Mouse (Mus musculus): ENCODE data around the gene Onecut1. TPM values are rescaled to one million over a fixed set of nuclear protein-coding genes. Genes with fewer than 3 reads are reported as not detected.

The Onecut1 gene
- polyA plus RNA-seq, 1 experiment = 0.06 TPM

- no peak overlapping the region for H3K27ac ChIP-seq (ENCODE audit: insufficient read depth, low read length)
- H3K4me1 ChIP-seq (ENCODE audit: control insufficient read depth, insufficient read depth, low read length) = no peaks in the 10 kb centered on the region
- H3K4me3 ChIP-seq (ENCODE audit: insufficient read depth, low read length) = no peak overlapping the region
These were observed 6.7 kb downstream of the Onecut1 start for GRCm38 (mm10) chr9:74868336-74868950.

GRCm38 (mm10) chr9:74870960-74871688, 9.4 kb downstream of the Onecut1 start:
- Histone ChIP-seq H3K4me1 (ENCODE audit: control insufficient read depth, insufficient read depth, low read length) (no peaks in the 10 kb centered on the region), H3K4me3 (ENCODE audit: insufficient read depth, low read length) (no peak overlapping the region), H3K27ac (ENCODE audit: insufficient read depth, low read length) (no peak overlapping the region)
- TF ChIP-seq POLR2A (IDR thresholded peaks at IDR 0.05; ENCODE audit: extremely low read depth, insufficient read depth, low read length) = no peak
- TF ChIP-seq CTCF (IDR thresholded peaks at IDR 0.05; ENCODE audit: extremely low read depth, insufficient read depth, low read length) = peak; percentile 88

More at GRCm38 (mm10) chr9:74868336-74868950, 6.7 kb downstream of the Onecut1 start:
- no peak for TF ChIP-seq CTCF (IDR thresholded peaks at IDR 0.05; ENCODE audit: extremely low read depth, insufficient read depth, low read length)
- no peak for TF ChIP-seq POLR2A (IDR thresholded peaks at IDR 0.05; ENCODE audit: extremely low read depth, insufficient read depth, low read length)

GRCm38 (mm10) chr9:74876328-74876727, 14.6 kb downstream of the Onecut1 start:
- H3K4me1 ChIP-seq (ENCODE audit: control insufficient read depth, insufficient read depth, low read length) = no peaks in the 10 kb centered on the region
- TF ChIP-seq CTCF (IDR thresholded peaks at IDR 0.05; ENCODE audit: extremely low read depth, insufficient read depth, low read length) = no peak
- no peak for TF ChIP-seq POLR2A (IDR thresholded peaks at IDR 0.05; ENCODE audit: extremely low read depth, insufficient read depth, low read length)
- no peak overlapping the region for H3K4me3 ChIP-seq (ENCODE audit: insufficient read depth, low read length)
- no peak overlapping the region for H3K27ac ChIP-seq (ENCODE audit: insufficient read depth, low read length)

GRCm38 (mm10) chr9:74877709-74878108, 16.0 kb downstream of the Onecut1 start:
- Histone ChIP-seq H3K4me1 (ENCODE audit: control insufficient read depth, insufficient read depth, low read length) (no peaks in the 10 kb centered on the region), H3K27ac (ENCODE audit: insufficient read depth, low read length) (no peak overlapping the region), H3K4me3 (ENCODE audit: insufficient read depth, low read length) (no peak overlapping the region)
- TF ChIP-seq POLR2A (IDR thresholded peaks at IDR 0.05; ENCODE audit: extremely low read depth, insufficient read depth, low read length) = no peak
- no peak for TF ChIP-seq CTCF (IDR thresholded peaks at IDR 0.05; ENCODE audit: extremely low read depth, insufficient read depth, low read length)

GRCm38 (mm10) chr9:74887866-74888265, 26.1 kb downstream of the Onecut1 start:
- H3K4me1 ChIP-seq (ENCODE audit: control insufficient read depth, insufficient read depth, low read length) = no peaks in the 10 kb centered on the region
- H3K4me3 ChIP-seq (ENCODE audit: insufficient read depth, low read length) = no peak overlapping the region
- no peak overlapping the region for H3K27ac ChIP-seq (ENCODE audit: insufficient read depth, low read length)
- TF ChIP-seq POLR2A (IDR thresholded peaks at IDR 0.05; ENCODE audit: extremely low read depth, insufficient read depth, low read length) = no peak

GRCm38 (mm10) chr9:74896742-74897141, 35.0 kb downstream of the Onecut1 start:
- H3K4me1 ChIP-seq (ENCODE audit: control insufficient read depth, insufficient read depth, low read length) = no peaks in the 10 kb centered on the region
- no peak for TF ChIP-seq POLR2A (IDR thresholded peaks at IDR 0.05; ENCODE audit: extremely low read depth, insufficient read depth, low read length)
- TF ChIP-seq CTCF (IDR thresholded peaks at IDR 0.05; ENCODE audit: extremely low read depth, insufficient read depth, low read length) = no peak
- H3K4me3 ChIP-seq (ENCODE audit: insufficient read depth, low read length) = no peak overlapping the region
- H3K27ac ChIP-seq (ENCODE audit: insufficient read depth, low read length) = no peak overlapping the region

- H3K4me3 ChIP-seq (ENCODE audit: insufficient read depth, low read length) = no peak overlapping the region
- H3K4me1 ChIP-seq (ENCODE audit: control insufficient read depth, insufficient read depth, low read length) = no peaks in the 10 kb centered on the region
- no peak for TF ChIP-seq POLR2A (IDR thresholded peaks at IDR 0.05; ENCODE audit: extremely low read depth, insufficient read depth, low read length)
- no peak for TF ChIP-seq CTCF (IDR thresholded peaks at IDR 0.05; ENCODE audit: extremely low read depth, insufficient read depth, low read length)
- H3K27ac ChIP-seq (ENCODE audit: insufficient read depth, low read length) = no peak overlapping the region
These were observed 35.8 kb downstream of the Onecut1 start for GRCm38 (mm10) chr9:74897375-74897982.

- Histone ChIP-seq H3K4me1 (ENCODE audit: control insufficient read depth, insufficient read depth, low read length) (no peaks in the 10 kb centered on the region; the same call in 1 of the 2 replicates), H3K27ac (ENCODE audit: insufficient read depth, low read length) (no peak overlapping the region), H3K4me3 (ENCODE audit: insufficient read depth, low read length) (no peak overlapping the region)
- TF ChIP-seq POLR2A (IDR thresholded peaks at IDR 0.05; ENCODE audit: extremely low read depth, insufficient read depth, low read length) = no peak
- TF ChIP-seq CTCF (IDR thresholded peaks at IDR 0.05; ENCODE audit: extremely low read depth, insufficient read depth, low read length) = no peak
These were observed 38.4 kb downstream of the Onecut1 start for GRCm38 (mm10) chr9:74900141-74900540.

GRCm38 (mm10) chr9:74904866-74905508, 43.3 kb downstream of the Onecut1 start:
- Histone ChIP-seq H3K4me3 (ENCODE audit: insufficient read depth, low read length) (no peak overlapping the region), H3K4me1 (ENCODE audit: control insufficient read depth, insufficient read depth, low read length) (no peaks in the 10 kb centered on the region; the same call in 1 of the 2 replicates), H3K27ac (ENCODE audit: insufficient read depth, low read length) (no peak overlapping the region)
- TF ChIP-seq POLR2A (IDR thresholded peaks at IDR 0.05; ENCODE audit: extremely low read depth, insufficient read depth, low read length) (no peak), CTCF (IDR thresholded peaks at IDR 0.05; ENCODE audit: extremely low read depth, insufficient read depth, low read length) (peak; percentile 79)

Data from cortical plate, adult 2 months (tissue).